Mouse (Mus musculus): Measurements from ENCODE around the gene Gm21103. TPM values are rescaled to one million over a fixed set of nuclear protein-coding genes. Genes with fewer than 3 reads are reported as not detected.
"Not testable (repeated sequence)": the region's sequence is repeated elsewhere in the genome, so short reads cannot be mapped to it uniquely, and the experiment has no call there.

The Gm21103 gene
- 0.36 TPM in 1 of 2 replicates, not detected in the other for polyA plus RNA-seq (2012; rRNA removed)

DNA sequence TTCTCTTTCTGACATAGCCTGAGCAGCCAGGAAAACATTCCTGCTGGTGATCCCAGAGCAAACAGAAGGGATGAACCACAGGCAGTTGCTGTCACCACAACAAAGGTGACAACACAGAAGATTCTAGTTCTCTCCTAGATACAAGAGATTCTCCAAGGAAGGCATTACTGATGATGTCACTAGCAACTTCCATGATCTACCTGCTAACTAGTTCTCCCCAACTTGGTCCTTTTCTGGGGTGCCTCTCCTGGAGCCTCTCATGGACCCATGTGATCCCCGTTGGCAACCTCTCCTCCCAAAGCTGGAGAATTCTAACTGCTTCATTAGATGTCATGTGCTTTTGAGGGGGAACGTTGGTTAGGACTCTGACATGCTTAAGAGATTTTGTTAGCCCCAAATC, at the start of gene Gm21103:
Gene Gm21103 (minus strand): TSS at position 101 of the 400 bp plus-strand sequence.
- not testable (repeated sequence) for DNase-seq (ENCODE audit: low read depth)

- DNase-seq (ENCODE audit: low read depth), result not testable (repeated sequence)
These were observed 38.9 kb upstream of the Gm21103 start, which contains the start of gene Gm3618 for GRCm38 (mm10) chr14:6343578-6343977. TSS of gene Gm3618 (minus strand) at chr14:6343678.

DNA sequence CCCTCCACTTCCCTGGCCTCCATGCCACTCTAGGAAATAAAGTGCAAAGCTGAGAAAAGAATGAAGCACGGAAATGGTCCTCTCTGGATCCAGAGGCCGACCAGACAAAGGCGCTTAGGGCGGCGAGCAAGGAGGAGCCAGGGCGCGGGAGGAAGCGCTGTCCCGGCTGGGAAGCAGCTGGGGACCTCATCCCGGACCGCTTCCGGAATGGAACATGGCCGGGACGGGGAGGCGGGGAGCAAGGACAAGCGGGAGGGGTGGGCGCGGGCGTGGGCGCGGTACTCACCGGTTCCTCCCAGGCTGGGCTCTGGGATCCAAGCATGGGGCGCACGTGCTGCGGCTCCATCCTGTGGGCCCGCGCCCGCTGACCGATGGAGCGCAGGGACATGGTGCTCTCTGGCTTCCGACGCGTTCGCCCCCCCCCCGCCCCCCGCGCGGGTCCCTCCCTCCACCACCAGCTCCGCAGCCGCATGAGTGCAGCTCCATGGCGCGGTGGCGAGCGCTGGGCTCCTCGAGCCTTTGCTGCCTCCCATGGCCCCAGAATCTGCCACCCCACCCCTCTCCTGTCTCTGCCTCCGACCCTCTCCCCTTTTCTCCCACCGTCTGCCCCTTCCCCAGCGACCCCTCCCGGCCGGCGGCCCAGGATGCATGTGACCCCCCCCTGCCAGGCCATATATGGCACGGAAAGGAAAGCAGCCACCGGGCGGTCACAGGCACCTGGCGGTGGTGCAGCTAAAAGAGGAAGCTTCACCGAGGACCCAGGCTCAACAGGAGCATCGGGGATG, 17.5 kb downstream of the Gm21103 start, which contains the start of gene Gm3411:
Gene Gm3411 (minus strand): TSS at position 320 of the 785 bp plus-strand sequence.
- DNase-seq (ENCODE audit: low read depth), result peak; percentile 67

Other genes starting within 250 kb of the Gm21103 start
- gene Gm6337, start 246.6 kb downstream of the Gm21103 start, polyA plus RNA-seq (2012; rRNA removed), result not detected in 2 replicates
- gene Gm8206, start 210.9 kb downstream of the Gm21103 start, polyA plus RNA-seq (2012; rRNA removed), result 3.6 and 4.0 TPM in 2 replicates
- gene Gm3468, start 196.2 kb downstream of the Gm21103 start, polyA plus RNA-seq (2012; rRNA removed), result 7.8 and 8.5 TPM in 2 replicates
- not detected in 2 replicates for gene Gm3476, start 179.0 kb downstream of the Gm21103 start, polyA plus RNA-seq (2012; rRNA removed)
- gene Gm21560, start 85.6 kb downstream of the Gm21103 start, polyA plus RNA-seq (2012; rRNA removed), result not detected in 2 replicates
- 2.6 and 3.1 TPM in 2 replicates for gene Gm3411, start 17.6 kb downstream of the Gm21103 start, polyA plus RNA-seq (2012; rRNA removed)
- gene Gm3618, start 38.8 kb upstream of the Gm21103 start, polyA plus RNA-seq (2012; rRNA removed), result not detected in 2 replicates
- gene Gm16440, start 85.5 kb upstream of the Gm21103 start, polyA plus RNA-seq (2012; rRNA removed), result not detected in 2 replicates
- 5.3 and 6.8 TPM in 2 replicates for gene Gm3591, start 107.6 kb upstream of the Gm21103 start, polyA plus RNA-seq (2012; rRNA removed)
- gene Gm3594, start 139.8 kb upstream of the Gm21103 start, polyA plus RNA-seq (2012; rRNA removed), result not detected in 2 replicates
- gene Gm8356, start 232.4 kb upstream of the Gm21103 start, polyA plus RNA-seq (2012; rRNA removed), result not detected in 2 replicates

All from brain, embryonic 14.5 days (tissue).